Mouse (Mus musculus): ENCODE data around the gene Sox6. TPM values are rescaled to one million over a fixed set of nuclear protein-coding genes. Genes with fewer than 3 reads are reported as not detected.

The Sox6 gene
- total RNA-seq, 1 experiment from 2014 or later = 36.3 TPM

DNA sequence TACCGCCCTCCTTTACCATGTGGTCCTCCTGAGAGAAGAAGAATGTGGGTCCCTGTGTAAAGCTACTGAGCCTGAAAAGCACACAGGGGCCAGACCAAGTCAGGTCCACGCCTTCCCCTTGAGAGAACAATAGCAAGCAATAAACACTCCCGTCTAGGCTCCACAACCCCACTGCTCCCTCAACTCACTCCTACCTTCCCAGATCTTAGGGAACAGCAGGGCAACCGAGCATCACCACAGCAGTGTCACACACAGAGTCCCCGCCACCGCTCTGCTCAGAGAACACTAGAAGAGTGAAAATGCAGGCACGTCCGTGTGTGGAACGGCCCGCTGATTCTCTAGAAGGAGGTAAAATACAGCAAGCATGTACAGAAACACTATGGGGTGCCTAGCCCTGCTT is 208.2 kb downstream of the Sox6 start:
- DNase-seq = no peak

DNA sequence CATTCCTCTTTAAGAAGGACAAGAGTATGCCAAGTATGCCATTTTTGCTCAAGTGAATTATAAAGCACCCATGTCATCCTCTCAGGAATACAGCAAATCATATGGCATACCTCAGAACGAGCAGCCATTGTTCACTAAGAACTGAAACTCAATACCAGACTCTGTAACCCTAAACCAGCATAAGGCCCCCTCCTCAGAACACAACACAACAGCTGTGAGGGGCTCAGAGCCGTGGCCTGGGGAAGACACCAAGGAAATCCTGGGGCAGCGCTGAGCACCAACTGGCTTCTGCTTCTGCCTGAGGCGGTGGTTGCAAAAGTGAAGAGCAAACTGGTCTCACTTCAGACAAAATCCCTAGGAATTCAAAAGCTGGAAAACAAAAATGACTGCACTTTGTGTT is 208.8 kb downstream of the Sox6 start:
- no peak for DNase-seq

DNA sequence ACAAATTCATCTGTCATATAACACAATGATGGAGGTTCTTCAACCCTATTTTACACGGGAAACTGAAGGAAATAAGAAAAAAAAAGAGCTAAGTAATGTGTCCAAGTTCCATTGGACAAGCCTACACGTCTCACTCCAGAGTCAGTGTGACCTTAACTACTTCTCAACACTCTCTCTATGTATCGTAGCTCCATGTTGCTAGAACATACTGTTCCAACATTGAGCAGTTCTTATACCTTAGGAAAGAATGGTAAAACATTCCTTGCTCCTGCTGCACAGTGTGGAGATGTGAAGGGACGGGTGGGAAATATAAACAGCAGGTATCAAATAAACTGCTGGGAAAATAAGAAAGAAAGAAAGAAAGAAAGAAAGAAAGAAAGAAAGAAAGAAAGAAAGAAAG is 209.3 kb downstream of the Sox6 start:
- DNase-seq = no peak

DNA sequence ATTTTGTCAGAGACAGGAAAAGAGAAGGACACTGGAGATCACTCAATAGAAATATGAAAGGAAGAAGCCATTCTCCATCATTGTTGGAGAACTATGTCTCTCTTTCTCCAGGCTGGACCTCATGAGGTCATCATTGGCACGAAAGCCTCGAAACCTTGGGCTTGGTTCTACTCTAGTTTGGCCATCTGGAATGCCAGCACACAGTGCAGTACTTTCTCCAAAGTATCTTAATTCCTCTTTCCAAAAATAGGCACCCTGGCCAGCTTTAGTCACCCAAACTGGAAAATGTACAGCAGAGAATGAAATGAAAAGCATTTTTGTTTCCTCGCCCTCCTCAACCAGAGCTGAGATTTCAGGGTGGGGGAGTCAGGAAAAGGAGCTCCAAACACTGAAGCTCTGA is 213.3 kb downstream of the Sox6 start:
- DNase-seq = no peak

DNA sequence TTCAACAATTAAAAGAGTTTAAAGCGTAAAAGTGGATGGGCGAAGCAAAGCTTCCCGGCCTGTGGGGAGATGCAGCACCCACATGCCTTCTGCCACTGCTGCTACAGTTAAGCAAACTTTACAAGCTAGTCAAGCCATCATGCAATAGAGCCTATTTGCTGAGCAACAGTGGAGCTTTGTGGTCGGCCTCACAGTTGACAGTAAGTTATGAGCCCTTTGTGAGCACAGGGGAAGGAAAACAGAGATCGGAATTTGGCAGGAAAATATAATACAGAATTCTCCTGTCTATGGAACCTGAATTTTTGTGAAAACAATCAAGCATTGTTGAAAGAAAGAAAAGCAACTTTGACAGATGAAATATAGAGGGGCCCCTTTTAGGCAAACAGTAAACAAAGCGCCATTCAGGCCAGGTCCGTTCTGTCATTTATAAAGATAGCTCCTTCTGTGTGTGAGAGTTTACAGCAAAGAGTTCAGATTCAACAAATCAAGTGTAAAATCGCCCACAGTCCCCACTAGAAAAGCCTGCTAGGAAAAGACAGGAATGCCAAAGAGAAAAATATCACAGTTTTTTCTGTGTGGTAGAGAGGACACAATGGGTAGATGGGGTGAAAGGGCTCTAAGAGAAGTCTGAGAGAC is 213.9 kb downstream of the Sox6 start:
- no peak for DNase-seq

DNA sequence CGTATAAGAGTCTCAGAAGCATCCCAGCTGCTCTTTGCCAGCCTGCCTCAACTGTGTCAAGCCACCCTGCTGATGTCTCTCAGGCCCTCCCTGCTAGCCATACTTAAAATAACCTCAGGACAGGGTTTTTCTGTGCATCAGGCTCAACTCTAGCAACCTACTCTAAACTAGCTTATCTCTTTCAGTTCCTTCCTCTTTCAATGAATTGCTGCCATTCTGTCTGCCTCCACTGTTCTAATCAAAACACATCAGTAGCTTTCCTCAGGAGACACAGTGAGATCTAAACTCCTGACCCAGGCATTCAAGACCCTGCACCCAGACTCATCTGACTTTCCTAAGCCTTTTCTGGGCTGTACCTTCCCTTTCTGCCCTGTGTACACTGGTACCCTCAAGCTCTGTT is 219.5 kb downstream of the Sox6 start:
- no peak for DNase-seq

DNA sequence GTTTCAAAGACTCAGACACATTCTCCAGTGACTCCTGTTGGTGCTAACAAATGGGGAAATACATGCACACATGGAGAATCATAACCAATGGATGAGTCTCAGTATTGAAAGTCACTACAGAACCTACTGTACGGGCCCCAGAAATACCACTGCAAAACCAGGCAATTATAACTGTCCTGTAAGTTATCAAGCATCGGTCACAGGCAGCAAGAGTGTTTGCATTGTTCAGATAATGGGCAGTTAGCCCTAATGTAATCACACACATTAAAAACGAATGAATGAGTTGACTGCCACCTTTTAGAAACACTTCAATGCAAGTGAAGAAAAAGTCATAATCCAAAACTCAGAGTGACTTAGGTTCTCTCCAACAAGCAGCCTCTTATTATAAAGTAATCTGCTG is 235.3 kb downstream of the Sox6 start:
- DNase-seq = no peak

DNA sequence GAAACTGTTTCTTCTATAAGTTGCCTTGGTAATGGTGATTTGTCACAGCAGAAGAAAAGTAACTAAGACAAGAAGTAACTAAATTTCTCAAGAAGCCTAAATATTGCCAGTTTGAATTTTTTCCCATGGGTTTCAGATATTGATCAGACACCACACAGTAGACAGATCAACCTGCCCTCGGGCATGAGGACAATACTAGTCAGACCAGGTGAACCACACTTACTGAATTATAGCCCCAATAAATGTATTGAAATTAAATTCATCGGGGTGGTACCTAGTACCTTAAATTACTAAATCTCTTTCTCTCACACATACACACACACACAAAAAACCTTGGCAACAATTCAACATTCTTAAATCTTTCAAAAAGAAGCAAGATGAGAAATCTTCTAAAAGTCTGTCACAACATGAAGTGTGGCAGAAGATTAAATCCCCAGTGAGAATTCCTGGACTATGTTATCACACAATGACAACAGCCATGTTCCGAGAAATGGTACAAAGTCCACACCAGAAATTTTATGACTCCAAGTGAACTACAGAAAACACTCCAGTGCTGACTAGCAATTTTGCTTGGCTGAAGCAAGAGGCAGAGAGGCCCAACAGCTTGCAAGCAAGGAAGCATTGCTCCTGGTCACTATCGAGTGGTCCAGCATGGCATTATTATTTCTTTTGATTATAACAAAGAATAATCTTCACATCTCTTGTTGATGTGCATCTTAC is 244.3 kb downstream of the Sox6 start:
- no peak for DNase-seq

DNA sequence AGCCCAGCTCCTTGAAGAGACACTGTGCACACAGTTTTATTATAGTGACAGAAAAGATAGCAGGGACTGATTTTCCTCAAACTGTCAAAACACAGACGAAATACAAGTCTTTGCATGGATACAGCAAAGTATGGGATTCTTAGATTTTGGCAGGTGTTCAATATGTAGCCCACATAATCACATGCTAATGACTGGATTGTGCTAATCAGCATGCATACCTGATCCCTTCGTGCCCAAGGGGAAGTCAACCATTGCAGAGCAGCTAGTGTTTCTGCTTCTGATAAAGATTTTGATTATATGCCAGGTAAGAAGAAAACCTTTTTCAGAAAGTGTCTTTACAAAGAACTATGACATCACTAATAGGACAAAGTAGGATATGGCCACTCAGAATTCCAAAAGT is 245.8 kb downstream of the Sox6 start:
- DNase-seq = no peak

DNA sequence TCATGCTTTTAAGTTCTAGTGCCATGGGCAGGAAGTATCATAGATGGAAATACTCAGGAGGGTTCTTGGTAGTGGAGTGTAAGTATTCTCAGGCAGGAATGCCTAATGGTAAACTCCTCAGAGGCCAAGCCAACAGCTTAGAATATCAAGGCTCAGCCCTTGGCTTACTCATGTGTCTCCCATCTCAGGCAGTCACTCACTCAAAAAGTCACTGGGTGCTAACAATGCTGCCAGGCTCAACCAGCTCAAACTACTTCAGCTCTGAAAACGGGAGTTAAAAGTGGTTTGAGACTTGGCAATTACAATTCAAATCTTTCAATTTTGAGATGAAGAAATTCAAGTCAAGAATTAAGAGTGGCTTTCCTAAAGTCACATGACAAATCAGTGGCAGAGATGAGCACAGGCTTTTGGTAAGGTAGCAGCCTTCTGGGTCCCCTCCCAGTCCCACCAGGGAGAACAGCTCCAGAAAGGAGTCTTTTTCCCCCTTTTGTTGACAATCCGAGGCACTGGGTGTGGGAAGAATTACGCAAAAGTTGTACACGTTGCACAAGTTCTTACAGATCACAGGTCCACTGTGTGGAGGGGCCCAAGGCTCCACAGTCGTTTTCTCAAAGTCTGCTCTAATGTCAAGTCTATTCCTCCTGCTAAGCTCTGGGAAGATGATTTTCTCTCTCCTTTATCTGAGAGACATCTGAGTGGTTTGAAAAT is 249.3 kb downstream of the Sox6 start:
- peak; percentile 6 for DNase-seq

DNA sequence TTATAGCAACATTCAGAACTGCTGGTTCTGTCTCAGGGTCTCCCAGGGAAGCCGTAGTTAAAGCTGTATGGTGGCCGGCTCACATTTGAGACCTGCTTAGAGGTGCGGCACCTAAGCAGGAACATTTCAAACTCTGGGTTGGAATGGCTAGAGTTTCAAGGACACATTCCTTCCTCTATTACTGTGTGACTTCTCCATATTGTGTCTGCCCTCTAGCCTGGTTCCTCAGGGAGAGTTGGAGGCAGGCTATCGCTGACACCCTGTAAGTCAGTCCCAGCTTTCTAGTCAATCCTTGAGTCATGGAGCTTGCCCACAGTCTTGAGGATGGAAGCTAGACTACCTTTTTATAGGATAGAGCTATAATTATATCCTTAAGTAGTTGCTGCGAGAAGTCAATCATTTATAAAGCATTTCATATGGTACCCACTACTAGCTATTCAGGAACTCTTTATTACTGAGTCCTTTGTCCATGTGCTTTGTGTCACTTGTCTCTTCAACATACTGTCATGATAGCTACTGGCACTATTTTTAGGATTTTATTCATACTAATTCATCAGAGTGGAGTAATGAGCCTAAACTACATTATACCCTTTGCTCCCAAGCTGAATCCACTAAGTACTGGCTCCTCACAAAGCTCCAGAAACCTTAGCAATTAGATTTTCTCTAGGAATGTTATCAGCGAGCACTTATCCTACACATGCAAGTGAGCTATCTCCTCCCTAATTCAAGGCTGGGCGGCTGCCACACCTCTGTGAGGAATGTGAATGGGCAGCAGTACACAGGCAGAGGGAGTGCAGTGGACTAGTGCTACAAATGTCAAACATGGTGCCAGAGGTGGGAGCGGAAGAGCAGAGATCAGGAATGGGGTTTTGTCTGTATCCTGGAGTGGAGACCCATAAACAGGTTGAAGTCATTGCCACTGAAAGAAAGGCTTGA is 254.3 kb downstream of the Sox6 start:
- DNase-seq = no peak

DNA sequence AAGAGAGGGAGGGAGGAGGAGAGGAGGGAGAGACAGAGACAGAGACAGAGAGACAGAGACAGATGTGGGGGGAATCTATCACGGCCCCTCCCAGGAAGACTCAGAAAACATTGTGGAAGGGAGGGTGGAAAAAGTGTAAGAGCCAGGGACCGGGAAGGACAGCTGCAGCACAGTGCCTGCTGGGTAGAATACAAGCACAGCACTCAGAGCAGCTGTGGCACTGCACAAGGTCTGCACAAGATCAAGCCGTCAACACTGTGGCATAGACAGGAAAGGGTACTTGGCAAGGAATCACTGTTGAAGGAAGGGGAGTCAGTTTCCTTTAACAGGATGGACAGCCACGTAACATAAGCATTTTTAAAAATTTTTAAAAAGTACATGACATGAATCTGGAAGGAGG is 258.4 kb downstream of the Sox6 start:
- no peak for DNase-seq

DNA sequence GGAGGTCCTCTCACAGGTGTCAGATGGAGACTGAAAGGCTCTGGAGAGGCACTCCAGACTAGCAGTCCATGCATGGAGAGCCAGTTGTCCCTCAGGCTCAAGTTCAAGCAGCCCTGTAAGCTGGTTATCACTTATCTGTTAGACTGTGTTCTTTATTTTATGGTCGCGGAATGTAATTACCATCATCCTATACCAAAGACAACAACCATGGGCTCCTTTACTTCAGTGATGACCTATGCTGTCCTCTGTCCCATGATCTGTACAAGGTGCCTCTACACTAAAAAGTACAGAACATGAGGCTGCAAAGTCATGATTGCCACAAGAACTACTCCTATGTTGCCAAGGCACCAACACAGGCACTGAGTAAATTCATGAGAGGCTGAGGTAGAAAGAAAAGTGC is 259.1 kb downstream of the Sox6 start:
- DNase-seq = no peak

DNA sequence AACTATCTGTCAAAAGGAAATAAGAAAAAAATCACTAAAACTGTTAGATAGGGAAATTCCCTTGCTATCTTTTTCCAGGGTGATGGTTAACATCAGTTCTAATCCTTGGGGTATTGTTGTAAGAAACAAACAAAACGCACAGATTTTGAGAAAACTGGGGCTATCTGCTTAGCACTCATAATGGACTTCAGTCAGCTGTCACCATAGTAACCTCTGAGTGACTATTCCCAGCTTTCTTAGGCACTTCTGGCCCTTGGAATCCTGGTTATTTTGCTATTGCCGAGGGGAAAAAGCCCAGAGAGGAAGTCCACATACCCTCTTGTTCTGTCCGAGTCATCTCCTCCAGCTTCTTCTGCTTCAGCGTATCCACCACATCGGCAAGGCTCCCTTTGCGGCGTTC is 261.9 kb downstream of the Sox6 start:
- no peak for DNase-seq

DNA sequence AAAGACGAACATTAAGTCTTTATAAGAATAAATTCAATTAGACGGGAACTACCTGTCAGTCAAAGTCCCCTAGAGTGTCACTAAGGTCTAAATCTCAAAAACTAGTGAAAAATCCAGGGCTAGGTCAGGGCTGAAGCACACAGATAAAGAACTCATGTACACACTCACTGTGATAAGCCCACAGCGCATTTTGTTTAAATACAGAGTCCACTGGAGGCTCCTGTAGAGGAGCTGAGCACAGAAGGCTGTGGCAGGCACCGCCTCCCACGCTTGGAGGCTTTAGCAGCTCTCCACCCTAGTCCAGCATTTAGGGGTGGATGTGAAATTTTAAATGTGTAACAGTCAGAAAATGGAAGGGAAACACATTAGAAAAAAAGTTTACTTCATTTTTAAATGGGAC is 262.3 kb downstream of the Sox6 start:
- DNase-seq = no peak

DNA sequence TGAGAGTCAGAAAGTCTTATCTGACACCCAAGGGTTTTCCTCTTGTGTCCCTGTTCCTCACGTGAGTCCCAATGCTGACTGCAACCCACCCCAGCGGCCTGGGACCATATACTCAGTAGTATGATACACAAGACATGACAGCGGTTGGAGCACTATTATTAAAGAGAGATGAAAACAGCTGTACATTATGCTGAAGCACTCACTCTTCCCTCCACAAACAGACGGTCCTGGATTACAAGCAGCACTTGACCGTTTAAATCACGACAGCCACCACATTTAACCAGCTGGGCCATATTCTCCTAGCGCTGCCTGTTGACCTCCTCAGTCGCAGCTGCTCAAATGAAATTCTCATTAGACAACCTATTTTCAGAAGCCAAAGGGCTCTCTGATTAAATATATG is 272.3 kb downstream of the Sox6 start:
- DNase-seq = no peak

DNA sequence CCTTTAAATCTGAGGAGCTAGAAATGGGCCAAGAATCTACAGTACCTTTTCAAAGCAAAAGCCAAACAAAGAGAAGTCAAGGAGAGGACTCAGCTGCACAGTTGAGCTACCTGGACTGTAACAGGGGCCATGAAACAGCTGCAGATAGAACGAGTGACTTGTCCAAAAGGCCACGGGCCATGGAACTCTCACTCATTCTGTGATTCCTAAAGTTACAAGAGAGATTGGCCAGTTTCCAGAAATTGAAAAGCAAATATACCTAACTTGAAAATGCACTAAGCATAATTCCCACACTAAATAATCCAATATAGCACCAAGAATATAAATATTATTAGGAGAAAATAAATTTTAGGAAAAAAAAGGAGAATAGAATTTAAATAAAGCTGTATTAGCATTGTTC is 274.7 kb downstream of the Sox6 start:
- no peak for DNase-seq

DNA sequence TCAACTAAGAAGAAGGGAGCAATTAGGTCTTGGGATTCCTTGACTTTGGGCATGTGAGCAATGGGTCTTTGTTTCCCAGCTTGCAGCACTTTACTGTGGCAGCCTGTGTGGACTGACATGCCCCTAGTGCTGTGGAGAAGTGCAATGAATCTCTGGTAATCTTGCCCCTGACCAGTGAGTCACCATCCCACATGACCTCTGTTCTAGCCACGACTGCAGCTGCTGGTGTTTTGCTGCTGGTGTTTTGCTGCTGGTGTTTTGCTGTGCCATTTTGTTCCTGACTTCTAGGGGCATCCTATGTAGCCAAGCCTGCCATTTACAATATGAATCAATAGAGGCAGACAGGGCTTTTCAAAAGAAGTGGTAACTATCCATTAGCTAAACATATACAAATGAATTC is 280.4 kb downstream of the Sox6 start:
- no peak for DNase-seq

DNA sequence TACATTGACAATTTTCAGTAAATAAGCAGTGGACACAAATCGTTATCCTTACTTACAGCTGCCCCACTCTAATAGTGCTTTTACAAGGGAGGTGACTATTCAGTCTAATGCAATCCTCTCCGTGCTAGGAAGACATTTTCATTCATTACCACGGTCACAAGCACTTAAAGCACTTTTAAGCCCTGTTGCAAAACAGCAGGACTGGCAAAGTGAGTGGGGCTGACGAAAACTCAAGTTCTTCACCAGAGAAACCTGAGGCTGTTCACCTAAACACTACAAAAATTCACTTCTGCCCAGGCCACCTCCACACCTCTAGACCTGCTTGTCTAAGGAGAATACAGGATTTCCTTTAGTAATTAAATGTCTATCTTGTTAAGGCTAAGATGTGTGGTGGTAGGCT is 283.3 kb downstream of the Sox6 start:
- DNase-seq = no peak

DNA sequence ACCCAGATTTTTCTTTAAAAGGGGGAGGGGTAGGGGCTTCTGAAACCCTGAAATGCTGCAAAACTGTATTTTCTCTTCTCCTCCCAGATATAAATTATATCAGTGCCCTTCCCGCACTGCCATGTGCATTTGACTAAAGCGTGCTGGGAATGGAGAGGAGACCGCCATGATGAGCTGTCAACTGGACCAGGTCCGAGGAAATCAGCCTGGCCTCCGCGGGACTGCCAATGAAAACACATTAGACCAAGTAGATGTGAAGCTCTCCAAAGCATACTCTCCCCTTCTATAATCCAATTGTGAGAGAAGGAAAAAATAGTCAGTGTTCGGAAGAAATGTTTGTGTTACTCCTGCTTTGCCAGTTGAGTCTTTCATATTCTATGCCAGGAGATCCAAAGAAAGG is 284.4 kb downstream of the Sox6 start:
- no peak for DNase-seq

DNA sequence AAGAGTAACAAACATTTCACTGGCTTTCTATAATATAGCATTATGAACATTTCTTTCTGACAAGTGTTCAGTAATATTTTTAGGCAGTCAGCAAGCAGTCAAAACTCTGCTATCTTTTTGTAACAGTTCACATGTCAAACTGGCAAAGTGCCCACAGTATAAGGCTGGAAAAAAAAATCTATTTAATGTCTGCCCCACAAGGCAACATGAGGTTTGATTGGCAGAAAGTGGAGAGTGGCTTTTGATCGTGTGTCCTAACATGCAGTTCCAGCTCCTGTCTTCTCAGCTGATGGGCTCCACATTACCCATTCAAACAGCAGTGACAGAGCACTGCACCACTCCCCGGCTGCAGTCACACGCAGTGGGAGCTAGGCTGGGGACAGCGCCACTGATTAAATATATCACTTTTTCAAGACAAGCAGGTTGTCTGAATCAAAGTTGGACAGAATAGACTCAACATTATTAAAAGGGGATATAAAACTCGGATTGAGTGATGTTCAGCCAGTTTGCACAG is 286.4 kb downstream of the Sox6 start:
- DNase-seq = no peak

DNA sequence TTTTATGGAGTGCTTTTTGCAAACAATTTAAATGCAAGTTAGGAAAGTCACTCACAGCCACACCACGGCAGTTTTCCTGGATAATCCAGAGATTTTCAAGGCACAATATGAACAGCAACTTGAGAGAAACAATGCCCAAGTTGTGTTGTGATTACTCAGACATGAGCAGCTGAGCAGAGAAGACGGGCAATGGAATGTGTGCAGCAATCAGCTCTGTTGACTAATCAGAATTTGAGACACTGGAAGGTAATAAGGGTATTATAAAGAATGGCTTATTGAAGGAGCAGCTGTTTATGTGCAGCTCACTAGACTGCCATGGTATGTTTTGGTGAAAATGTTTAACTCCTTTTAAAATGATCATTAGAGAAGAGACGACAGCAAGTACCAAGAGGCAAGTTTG is 287.5 kb downstream of the Sox6 start:
- DNase-seq = no peak
